Mouse (Mus musculus) mouse trophoblast stem cell (cell line): ENCODE results near the gene Fam98c.
"Not testable (repeated sequence)": the region's sequence is repeated elsewhere in the genome, so short reads cannot be mapped to it uniquely, and the experiment has no call there.

Experiments
- in situ Hi-C, 2 experiments: fragments of 300-500 bp; cut with MseI, MboI; formaldehyde crosslinking; loops; 2 replicates in 1 of 2; 3 replicates in 1 of 2; pipeline ENCODE4 v1.15.1; 2025

Fam98c gene

DNA sequence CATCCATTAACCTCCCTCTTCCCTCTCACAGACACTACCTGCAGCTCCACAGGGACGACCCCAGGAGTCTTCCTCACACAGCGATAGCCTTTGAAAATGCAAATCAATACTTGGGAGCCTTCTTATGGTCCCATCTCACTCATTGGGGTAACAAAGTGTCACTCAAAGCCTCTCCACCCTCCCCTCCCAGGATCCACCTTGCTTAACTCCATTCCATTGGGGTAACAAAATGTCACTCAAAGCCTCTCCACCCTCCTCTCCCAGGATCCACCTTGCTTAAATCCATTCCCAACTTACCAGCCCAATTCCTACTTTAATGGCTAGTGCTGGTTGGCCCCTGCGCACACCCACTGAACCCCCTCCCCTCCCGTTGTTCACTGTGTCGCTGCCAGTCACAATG, 2.2 kb upstream of the Fam98c start:
- in situ Hi-C loops = no loop called here

DNA sequence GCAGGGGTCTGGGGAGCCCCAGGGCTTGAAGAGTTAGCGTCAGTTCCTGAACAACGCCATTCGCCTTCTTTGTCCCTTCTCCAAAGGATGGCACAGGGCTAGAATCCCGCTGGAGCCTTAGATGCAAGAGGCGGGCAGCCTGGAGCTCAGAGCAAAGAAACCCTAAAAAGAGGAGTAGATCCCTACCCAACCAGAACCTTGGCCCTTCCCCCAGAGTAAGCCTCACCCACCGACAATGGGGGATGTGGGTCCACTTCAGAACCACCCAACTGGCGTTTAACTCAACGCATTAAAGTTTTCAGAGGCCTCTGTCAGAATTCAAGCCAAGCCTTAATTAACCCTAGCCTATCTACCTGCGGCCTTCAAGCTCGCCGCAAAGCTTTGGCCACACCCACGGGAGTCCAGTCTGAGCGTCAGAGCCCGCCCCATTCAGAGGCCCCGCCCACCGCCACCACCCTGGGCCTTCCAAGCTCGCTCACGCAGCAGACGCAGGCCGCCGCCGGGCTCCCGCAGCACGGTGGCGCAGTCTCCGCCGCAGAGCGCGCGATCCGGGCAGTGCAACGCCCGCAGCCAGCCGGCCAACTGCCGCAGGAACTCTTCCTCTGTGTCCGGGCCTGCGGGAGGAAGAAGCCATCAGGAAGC, 717 bp downstream of the Fam98c start:
- in situ Hi-C loops = no loop called here

DNA sequence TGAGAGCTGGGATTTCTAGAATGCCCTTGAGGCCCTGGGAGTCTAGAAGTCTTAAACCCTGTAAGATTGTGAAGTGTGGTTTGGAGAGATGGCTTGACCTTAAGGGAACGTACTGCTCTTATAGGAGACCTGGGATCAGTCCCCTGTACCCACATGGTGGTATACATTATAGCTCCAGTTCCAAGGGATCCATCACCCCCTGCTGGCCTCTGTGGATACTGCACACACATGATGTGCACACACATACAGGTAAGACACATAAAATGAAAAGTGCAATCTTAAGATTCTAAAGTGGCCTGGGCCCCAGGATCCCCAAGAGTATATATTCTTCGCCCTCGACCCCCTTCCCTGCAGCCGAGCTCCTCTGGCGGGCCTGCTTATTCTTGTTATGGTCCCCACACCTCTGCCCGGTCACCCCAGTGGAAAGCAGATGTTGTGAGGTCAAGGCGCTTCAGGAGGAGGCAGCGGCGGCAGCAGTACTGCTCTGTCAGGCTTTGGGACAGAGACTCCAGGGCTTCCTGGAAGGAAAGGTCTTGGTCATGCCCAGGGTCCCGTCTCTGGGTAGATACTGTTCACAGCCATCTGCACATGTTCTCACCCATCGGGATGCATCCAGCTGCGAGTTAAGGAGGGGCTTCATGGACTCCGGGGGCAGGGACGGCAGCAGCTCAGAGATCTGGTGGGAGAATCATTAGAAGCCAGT, 1.9 kb downstream of the Fam98c start:
- in situ Hi-C loops = no loop called here

DNA sequence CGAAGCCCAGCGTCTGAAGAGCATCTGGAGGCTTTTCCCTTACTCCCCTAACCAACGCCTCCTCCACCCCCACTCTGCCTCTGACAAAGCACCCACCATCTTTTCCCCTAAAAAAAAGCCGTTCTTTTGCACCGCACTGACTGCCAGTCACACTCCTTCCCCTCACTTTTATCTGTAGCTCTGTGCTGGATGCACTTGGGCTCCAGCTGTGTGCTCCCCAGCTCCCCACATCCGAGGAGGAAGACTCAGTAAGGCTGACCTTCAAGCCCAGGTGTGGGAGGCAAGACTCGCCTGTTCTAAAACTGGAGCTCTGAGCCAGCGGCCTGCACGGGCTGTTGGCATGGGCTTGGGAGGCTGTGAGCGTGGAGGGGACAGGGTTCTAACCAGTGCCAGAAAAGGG, 4.5 kb downstream of the Fam98c start:
- in situ Hi-C loops = no loop called here

DNA sequence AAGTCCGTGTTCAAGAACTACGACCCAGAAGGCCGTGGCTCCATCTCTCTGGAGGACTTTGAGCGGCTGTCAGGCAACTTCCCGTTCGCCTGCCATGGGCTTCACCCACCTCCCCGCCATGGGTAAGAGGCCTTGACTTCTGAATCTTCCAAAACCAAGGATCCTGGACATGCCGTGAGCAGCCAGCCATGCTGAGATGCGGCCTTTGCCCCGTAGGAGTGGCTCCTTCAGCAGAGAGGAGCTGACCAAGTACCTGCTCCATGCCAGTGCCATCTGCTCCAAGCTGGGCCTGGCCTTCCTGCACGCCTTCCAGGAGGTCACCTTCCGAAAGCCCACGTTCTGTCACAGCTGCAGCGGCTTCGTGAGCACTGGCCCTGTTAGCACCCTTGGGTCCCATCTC, 7.3 kb downstream of the Fam98c start:
- in situ Hi-C loops = no loop called here

- in situ Hi-C loops = no loop called here
These were observed 9.2 kb downstream of the Fam98c start for GRCm38 (mm10) chr7:29146625-29147367.

DNA sequence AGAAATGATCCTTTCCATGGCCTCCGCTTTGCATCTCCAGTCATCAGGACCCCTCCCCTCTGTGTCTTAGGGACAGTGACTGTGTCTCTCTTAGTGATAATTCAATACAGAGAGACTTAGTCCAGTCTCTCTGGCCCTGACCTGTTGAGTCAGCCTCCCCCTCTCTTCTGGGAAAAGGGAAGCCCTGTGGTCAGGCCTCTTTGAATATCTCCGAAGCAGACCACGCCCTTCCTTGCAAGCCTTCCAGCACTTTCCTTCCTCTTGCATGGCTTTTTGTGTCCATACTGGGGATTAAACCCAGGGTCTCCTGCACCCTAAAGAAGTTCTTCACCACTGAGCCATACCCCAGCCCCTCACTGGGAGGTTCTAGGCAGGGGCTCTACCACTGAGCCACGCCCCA, 12.0 kb downstream of the Fam98c start:
- in situ Hi-C loops = no loop called here

GRCm38 (mm10) chr7:29141416-29141815, 14.6 kb downstream of the Fam98c start:
- in situ Hi-C loops = no loop called here

- in situ Hi-C loops = not testable (repeated sequence)
These were observed 16.8 kb downstream of the Fam98c start for GRCm38 (mm10) chr7:29139237-29139636.

- in situ Hi-C loops = no loop called here
These were observed 18.6 kb downstream of the Fam98c start for GRCm38 (mm10) chr7:29137429-29137828.

- in situ Hi-C loops = no loop called here
These were observed 21.2 kb downstream of the Fam98c start, which contains the start of gene Rasgrp4 for GRCm38 (mm10) chr7:29134693-29135386. Gene Rasgrp4 (plus strand): TSS chr7:29134851.

DNA sequence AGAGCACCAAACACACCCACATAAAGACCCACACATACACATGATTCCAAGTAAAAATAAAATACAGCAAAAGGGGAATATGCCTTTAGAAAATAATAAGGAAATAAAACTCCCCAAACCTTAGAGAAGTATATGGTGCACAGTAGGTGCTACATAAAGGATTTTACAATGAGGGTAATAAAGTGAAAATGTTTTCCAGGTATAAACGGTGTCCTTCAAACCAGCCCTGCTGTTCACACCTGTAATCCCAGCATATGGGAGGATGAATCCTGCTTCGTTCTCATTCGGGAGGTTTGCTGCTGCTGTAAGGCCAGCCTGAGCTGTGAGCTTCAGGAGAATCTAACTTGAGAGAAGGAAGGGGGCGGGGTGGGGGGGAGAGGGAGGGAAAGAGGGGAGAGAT, 21.8 kb downstream of the Fam98c start:
- in situ Hi-C loops = no loop called here

DNA sequence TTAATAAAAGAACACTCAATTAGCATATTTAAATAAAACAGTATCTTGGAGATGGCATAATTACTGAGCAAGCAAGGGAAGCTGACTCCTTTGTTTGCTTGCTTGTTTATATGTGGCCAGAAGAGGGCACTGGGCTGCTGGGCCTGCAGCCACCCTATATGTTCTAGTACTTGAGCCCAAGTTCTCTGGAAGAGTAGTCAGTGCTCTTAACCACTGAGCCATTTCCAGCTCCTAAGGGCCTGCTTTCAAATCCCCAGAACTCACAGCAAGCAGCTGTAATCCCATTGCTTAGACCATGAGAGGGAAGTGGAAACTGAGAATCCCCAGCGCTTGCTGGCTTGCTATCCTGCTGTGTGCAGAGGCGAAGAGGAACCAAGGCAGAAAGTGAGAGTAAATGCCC, 27.3 kb downstream of the Fam98c start:
- in situ Hi-C loops = no loop called here

DNA sequence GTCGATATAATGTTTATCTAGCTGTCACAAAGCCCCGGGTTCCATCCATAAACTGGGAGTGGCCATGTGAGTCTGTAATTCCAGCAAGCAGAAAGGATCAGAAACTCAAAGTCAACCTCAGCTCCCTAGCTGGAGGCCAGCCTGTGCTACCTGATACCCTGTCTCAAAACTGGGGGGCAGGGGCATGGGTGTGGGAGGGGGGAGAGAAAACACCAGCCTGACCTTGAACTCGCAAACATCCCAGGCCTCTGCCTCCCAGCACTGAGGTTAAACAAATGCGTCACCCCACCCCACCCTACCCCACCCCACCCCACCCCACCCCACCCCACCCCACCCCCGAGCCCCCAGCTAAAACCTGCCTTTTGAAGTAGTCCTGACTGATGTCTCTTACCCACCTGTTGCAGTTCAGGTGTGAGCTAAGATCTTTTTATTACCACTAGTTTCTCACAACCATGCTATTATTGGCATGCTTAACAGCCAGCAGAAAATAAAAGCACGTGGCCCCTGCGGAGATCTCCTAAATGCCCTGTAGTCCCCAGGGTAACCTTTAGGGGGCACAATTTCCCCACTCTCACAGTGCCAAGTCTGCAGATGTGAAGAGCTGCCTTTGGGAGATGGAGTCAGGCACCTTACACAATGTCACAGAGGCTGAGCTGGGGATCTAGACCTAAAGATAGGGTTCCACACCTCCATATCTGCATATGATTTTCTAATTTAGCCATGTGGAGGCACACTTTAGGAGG, 29.7 kb downstream of the Fam98c start:
- in situ Hi-C loops = no loop called here

DNA sequence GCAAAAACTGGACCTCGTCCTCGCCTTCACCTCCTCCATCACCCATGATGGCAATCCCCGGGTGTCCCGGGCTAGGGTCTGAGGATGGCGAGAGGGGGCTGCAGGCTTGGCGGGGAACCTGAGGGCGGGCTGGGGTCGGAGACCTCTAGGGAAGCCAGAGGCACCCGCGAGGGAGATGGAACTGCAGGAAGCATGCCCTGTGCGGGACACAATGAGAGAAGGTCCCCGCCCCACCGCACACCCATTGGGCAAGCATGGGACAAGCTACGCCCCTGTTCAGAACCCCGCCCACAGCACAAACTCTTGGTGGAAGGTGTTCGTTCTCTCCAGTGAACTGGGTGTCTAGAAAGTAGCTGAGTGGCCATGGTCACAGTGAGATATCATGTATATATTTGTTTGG, 31.1 kb downstream of the Fam98c start, which contains the start of gene Ryr1:
Gene Ryr1 (minus strand): TSS at position 210 of the 400 bp plus-strand sequence.
- in situ Hi-C loops = no loop called here

DNA sequence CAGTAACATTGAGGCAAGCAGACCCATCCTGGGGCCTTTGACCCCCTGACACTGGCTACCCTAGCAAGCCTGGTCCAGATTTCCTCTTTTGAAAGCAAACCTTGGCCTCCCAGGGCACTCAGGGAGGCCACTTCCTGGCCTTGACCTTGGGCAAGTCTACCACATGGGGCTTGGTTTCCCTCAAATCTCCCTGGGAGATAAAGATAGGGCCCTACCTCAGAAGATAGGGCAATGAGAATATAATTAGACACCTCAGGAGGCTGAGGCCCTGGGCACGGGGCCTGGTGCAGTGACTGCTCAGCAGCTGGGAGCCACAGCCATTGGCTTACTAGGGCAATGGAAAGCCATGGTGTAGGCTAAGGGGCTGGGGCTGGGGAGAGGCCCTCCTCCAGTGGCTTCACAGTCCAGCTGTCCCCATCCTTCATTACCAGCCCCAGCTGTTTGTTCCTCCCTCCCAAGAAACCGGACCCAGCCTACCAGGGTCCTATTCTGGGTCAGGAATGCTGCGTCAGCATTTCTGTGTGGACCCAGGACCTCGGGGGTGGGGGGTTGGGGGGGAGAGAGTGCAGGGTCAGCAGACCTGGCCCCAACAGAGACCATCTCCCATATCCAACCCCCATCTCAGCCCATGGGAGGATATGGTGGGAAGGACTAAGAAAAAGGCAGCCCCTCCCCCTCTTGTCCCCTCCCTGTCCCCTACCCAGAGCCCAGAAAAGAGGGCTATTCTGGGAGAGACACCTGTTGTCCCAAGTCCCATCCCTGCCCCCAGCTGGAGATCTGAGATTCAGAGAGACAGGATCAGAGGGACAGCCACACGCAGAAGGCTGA, 32.3 kb downstream of the Fam98c start:
- in situ Hi-C loops = no loop called here

- in situ Hi-C loops = no loop called here
These were observed 33.2 kb downstream of the Fam98c start for GRCm38 (mm10) chr7:29122821-29123220.

DNA sequence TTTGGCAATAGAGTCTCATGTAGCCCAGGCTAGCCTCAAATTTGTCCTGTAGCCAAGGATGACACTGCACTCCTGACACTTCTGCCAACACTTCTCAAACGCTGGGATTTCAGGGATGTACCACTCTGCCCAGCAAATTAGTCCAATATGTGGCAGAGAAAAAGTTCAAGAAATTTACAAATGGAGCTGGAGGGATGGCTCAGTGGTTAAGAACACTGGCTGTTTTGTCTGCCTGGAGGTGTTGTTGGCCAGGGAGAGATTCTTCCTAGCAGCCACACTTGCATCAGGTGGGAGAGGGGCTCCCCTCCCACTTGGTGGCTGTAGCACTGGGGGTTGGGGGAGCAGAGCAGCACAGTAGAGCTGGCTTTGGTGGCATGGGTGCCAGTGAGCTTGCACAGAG, 36.5 kb downstream of the Fam98c start:
- in situ Hi-C loops = no loop called here

DNA sequence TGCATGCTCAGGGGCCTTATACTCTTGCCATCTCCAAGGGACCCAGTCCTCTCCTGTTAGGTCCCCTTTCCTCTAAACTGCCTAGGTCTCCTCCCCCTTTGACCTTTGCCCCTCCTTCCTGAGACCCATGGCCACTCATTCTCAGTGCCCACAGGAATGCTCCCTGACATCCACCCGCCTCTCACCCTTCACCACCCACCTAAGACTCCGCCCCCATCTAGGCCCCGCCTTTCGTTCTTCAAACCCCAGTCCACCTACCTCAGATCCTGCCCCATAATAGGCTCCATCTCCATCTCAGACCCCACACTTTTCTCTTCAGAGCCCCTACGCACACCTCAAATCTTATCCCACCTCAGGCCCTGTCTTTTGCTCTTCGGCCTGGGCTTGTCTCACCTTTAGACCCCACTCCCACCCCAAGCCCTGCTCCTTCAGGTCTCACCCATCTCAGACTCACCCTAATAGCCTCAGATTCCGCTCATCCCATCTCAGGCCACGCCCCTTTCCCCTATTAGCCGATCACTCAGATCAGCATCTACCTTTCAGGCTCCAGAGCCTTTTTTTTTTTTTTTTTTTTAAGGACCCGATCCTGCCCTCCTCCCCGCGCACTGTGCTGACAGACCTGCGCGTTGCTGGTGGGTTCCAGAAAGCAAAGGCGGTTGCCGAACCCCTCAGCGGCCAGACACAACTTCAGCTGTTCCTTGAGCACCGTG, 37.7 kb downstream of the Fam98c start:
- in situ Hi-C loops = no loop called here
